12 mouse cellular contexts compared by ENCODE assay signal in the genomic region with DNA sequence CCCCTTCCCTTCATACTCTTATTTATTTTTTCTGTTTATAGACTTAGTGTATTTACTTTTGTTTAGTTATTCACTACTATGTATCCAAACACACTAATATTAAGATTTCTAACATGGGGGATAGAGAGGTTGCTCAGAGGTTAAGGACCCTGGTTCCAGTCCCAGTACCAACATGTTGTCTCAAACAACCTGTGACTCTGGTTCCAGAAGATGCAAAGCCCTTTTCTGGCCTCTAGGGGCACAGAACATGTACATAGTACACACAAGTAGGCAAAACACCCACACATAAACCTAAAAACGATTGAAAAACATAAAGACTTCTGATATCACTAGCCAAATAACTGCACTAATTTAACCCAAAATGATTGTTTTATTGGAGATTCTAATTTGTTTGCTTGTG. TPM values are rescaled to one million over a fixed set of nuclear protein-coding genes. Genes with fewer than 3 reads are reported as not detected.
DNase-seq lines count a peak whose midpoint lies in the region; ATAC-seq and TF ChIP-seq lines count a peak whose summit lies in the region.
"Had no signal": no experiment of that assay in that cellular context is flagged by ENCODE, and none has a peak within 500 bp of the region (broad histone marks: within the 10 kb centered on the region; RNA-seq: fewer than 3 reads in every experiment).

No protein-coding gene starts in this region.

- intact Hi-C loops in left cerebral cortex, adult 2 months (cut with DNase I): loop anchor here (5.0 kb wide), 1 partner anchor 151 kb away; no protein-coding TSS in a partner anchor
- intact Hi-C loops in left cerebral cortex, postnatal 36 days (cut with DNase I): loop anchor here (5.0 kb wide), 1 partner anchor 111 kb away; a partner anchor contains a TSS

- no peak overlapping the region for H3K27ac ChIP-seq in left cerebral cortex, adult 2 months
- H3K27ac ChIP-seq: forebrain, embryonic 10.5 days had no signal

- TF ChIP-seq CTCF in left cerebral cortex, adult 2 months (IDR thresholded peaks at IDR 0.05): peak; percentile 41

- ATAC-seq in inflammation-experienced regulatory T-cells, adult 6 months: peak; percentile 22

- H3K4me3 ChIP-seq in left cerebral cortex, adult 2 months: no peak overlapping the region
- H3K4me3 ChIP-seq: forebrain, embryonic 10.5 days had no signal

- DNase-seq in left cerebral cortex, adult 2 months (ENCODE audit: extremely low spot score in 1 of 2, low spot score in 2 of 2): no peak
- no peak for DNase-seq in left cerebral cortex, postnatal 36 days (ENCODE audit: low spot score in 2 of 2)
- peak; percentile 53 for DNase-seq in CD4-positive helper T cell, adult 2 months (ENCODE audit: low read depth, low spot score)
- DNase-seq in ES-CJ7 (ENCODE audit: low read depth, low spot score): peak; percentile 45
- DNase-seq in spleen, postnatal 4 days (ENCODE audit: low spot score in 2 of 2): no peak
- DNase-seq in right cerebral cortex, postnatal 10 days (ENCODE audit: low spot score in 2 of 2): no peak
- DNase-seq: adrenal gland, postnatal 10 days; cerebellum, postnatal 25 days; layer of hippocampus, postnatal 36 days; right cerebral cortex, postnatal 14 days had no signal

RNA-seq across cellular contexts. Expression of a gene that starts 2.0 kb away (rescaled TPM):
- 100 to 1,000 TPM; 209 to 229 TPM for total RNA-seq in left cerebral cortex, adult 2 months (2021)
- 100 to 1,000 TPM; 213 to 248 TPM for total RNA-seq in left cerebral cortex, postnatal 36 days (2021)
- polyA plus RNA-seq in inflammation-experienced regulatory T-cells, adult 6 months (2017; shearing (Covaris generic)): 1 to 10 TPM; 6.8 to 7.4 (median 6.8) TPM

RNA-seq across cellular contexts. Expression of a gene that starts 45.9 kb away (rescaled TPM):
- 1 to 10 TPM; 2.6 TPM for total RNA-seq in left cerebral cortex, adult 2 months (2021)
- total RNA-seq in left cerebral cortex, postnatal 36 days (2021): 1 to 10 TPM; 1.8 to 2.9 TPM
- 1 to 10 TPM; 5.0 to 5.8 (median 5.8) TPM for polyA plus RNA-seq in inflammation-experienced regulatory T-cells, adult 6 months (2017; shearing (Covaris generic))

RNA-seq across cellular contexts. Expression of a gene that starts 53.1 kb away (rescaled TPM):
- total RNA-seq in left cerebral cortex, adult 2 months (2021): 1 to 10 TPM; 4.6 to 5.5 TPM
- 1 to 10 TPM; 5.3 to 5.7 TPM for total RNA-seq in left cerebral cortex, postnatal 36 days (2021)
- under 1 TPM in 1 of 3 experiments, not detected in 2; 0.19 TPM for polyA plus RNA-seq in inflammation-experienced regulatory T-cells, adult 6 months (2017; shearing (Covaris generic))

Comparison
In these comparisons a context has a peak if more than half of its experiments do, and no peak if none do; other contexts are left out.
1. DNase-seq: peak in CD4-positive helper T cell, adult 2 months (single experiment) and ES-CJ7 (single experiment); none in left cerebral cortex, adult 2 months (0 of 2), left cerebral cortex, postnatal 36 days (0 of 2), spleen, postnatal 4 days (0 of 2) and right cerebral cortex, postnatal 10 days (0 of 2).